Mouse (Mus musculus) lung, postnatal 0 days (tissue): ENCODE data around the gene Mtrex.

Experiments
- CTCF ChIP-seq: IDR thresholded peaks from 2 replicates; pipeline ENCODE4 v1.5.1; 2016; ENCODE audit warnings: antibody characterized with exemption, mild to moderate bottlenecking
- EP300 ChIP-seq: IDR thresholded peaks from 2 replicates; pipeline ENCODE4 v1.6.1; 2016; ENCODE audit warnings: antibody characterized with exemption, mild to moderate bottlenecking, control low read depth

- TF ChIP-seq CTCF (no peak), EP300 (no peak)
Observed at GRCm38 (mm10) chr13:112833895-112834263, 93.3 kb downstream of the Mtrex start.
